Mouse (Mus musculus) cerebellum, adult (tissue): ENCODE results near the gene Slfnl1.

Source experiments
- ATAC-seq: cut with Nextera tagmentation; 2 replicates; pipeline ENCODE4 v1.9.2; 2017; ENCODE audit warnings: mild to moderate bottlenecking, moderate library complexity, mixed read lengths; ENCODE audit not compliant: insufficient number of reproducible peaks, low FRiP score, low TSS enrichment

Gene Slfnl1

DNA sequence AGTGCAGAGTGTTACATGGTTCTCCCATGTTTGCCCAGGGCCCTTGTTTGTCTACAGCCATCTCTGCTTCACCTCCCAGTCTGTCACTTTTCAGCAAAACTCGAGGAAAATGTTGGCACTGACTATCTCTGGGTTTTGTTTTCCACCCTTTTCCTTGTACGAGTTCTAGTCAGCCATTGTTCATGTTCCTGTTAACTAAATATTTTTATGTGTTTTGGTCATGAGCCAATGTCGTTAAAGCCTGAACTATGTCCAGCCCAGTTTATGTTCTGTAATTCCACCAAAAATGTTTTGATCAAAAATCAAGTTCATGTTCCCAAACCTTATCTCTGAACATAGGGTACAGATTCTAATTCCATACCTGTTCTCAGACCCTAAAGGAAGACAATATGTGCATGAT lies 39.7 kb downstream of the Slfnl1 start:
- no peak for ATAC-seq

DNA sequence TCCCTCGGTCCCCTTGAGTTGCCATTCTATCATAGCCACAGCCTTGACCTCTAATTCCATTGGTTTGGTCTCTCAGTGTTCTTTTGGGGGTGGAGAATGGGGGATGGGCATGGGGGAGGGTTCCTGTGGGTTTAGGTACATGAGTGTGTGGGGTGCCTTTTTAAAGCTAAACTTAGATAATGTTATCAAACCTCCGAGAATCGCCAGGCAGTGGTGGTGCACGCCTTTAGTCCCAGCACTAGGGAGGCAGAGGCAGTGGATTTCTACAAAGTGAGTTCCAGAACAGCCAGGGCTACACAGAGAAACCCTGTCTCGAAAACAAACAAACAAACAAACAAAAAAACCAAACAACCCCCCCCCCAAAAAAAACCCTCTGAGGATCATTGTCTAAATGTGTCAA lies 48.9 kb downstream of the Slfnl1 start:
- no peak for ATAC-seq

DNA sequence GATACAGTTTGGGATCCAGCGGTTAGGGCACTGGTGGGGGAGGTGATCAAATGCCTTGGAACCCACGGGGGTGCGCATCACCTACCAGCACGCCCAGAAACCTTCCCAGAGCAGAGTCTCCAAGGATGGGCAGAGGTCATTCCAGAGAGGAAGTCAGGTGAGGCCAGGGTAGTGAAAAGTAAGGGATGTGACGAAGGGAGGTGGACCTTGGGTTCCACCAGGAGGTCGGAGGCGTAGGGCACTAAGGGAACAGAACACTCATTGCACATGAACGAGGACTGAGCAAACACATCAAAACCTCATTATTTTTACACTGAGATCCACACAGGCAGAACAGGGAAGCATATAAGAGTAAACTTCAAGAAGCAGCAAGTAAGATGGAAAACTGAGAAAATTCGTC lies 49.7 kb downstream of the Slfnl1 start:
- ATAC-seq: no peak
